Mouse (Mus musculus): ENCODE measurements around the gene Nkx6-2.

DNA sequence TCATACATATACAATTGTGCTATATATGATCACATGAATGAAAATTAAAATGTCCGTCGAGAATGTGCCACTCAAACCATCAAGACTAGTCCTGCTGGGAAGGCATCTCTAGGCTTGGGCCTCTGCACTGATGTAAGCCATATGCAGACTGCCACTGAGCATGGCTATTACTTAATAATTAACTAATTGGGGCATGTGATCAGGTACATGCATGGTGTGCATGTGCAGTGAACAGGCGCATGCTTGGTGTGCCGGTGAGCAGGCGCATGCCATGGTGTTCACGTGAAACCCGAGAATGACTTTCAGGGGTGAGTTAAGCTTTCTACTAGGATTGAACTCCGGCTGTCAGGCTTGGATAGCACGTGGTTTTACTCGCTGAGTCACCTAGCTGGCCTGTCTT, 22.9 kb downstream of the Nkx6-2 start:
- TF ChIP-seq CTCF (IDR thresholded peaks at IDR 0.05; ENCODE audit: low read depth, low read length): no peak
- TF ChIP-seq POLR2A (IDR thresholded peaks at IDR 0.05; ENCODE audit: extremely low read depth, insufficient read depth, low read length): no peak

Measured in liver, adult 2 months (tissue).